Mouse (Mus musculus) cerebellum, adult 9-10 months (tissue): ENCODE measurements around the gene Fstl4.
A peak's percentile ranks its signal among the peaks of the same experiment; 100 is the strongest.

Experiments
- DNase-seq: peaks from one replicate; pipeline ENCODE4 v3.0.0; 2022

The Fstl4 gene

DNA sequence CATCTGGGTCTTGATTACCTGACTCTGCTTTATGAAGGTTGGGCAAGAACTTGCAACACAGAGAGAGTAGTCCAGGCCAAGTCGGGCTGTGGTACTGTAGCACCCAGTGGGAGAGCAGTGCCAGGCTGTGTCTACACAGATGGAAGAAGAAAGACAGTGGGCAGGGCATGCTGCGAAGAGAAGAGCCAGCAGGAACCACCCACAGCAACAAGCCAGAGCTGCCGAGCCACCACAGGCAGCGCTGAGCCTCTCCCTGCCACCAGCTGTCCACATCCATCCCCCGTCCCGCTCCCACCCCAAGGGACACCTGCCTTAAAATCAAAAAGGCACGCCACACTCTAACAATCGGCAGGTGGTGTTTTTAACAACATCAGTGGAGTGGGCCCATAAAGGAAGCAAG lies 332.9 kb downstream of the Fstl4 start:
- no peak for DNase-seq

DNA sequence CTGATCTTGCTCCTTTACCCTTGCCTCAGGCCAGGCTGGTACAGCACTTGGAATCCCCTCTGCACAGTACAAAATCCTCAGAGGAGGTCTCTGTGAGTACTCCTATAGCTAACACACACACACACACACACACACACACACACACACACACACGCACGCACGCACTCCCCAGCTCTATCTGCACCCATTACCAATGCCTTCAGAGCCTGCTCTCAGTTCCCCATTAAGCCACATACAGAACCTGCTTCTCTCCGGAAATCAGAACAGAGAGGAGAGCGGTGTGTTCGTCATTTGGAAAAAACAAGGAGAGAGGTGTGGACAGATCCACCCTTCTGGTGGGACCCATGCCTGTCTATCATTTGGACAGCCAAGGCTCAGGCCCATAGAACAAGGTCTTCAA lies 333.4 kb downstream of the Fstl4 start:
- no peak for DNase-seq

DNA sequence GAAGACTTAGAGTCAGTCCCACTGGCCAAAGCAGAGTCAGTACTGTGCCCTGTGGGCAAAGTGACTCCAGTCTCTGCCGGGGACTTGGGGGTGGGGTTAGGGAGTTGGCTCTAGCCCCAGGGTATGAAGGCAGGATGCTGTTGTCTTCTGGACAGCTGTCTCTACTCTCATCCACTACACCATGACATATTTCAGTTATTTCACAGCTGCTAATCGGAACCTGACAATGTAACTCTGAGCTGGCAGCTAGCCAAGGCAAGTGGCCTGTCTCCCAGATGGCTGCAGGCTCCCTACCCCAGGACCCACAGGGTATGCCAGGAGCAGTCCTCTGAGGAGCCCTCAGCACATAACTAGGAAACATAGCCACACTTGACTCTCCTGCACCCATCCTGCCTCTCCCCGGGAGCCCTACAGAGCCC lies 334.4 kb downstream of the Fstl4 start:
- peak; percentile 36 for DNase-seq

GRCm38 (mm10) chr11:53099322-53099721 lies 334.9 kb downstream of the Fstl4 start:
- peak; percentile 20 for DNase-seq

- no peak for DNase-seq
Measured at GRCm38 (mm10) chr11:53101732-53102131, 337.3 kb downstream of the Fstl4 start.

DNA sequence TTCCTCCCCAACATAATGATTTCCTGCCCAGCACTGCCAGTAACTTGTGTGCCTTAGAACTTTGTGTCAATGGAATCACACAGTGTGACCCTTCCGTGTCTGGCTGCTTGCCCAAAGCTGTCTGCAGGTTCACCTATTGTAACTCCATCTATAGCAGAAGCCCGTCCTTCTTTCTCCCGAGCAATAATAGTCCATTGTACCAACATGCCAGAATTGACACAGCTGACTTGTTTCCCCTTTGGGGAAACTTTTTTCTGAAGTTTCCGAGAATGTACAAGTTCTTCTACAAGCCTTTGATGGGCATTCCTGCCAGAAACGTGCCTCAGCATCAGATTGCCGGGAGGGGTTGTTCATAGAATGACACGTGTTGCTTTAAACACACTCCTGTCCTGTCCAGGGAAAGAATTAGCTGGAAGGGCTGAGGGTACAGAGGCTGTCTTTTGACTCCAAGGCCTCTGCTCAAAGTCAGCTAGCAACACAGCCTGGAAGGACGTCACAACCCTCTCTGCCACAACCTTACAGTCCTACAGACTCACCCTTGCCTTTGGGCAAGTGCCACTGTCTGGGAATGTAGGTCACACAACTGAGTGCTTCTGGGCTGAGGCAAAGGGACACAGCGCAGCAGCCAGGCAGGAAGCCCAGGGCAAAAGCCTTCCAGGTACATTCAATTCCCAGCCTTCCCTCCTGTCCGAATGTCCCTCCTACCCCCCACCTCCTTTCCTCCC lies 339.3 kb downstream of the Fstl4 start:
- DNase-seq, result no peak

- peak; percentile 72 for DNase-seq
Measured at GRCm38 (mm10) chr11:53107706-53108105, 343.3 kb downstream of the Fstl4 start.

- no peak for DNase-seq
Measured at GRCm38 (mm10) chr11:53108798-53109197, 344.4 kb downstream of the Fstl4 start.

DNA sequence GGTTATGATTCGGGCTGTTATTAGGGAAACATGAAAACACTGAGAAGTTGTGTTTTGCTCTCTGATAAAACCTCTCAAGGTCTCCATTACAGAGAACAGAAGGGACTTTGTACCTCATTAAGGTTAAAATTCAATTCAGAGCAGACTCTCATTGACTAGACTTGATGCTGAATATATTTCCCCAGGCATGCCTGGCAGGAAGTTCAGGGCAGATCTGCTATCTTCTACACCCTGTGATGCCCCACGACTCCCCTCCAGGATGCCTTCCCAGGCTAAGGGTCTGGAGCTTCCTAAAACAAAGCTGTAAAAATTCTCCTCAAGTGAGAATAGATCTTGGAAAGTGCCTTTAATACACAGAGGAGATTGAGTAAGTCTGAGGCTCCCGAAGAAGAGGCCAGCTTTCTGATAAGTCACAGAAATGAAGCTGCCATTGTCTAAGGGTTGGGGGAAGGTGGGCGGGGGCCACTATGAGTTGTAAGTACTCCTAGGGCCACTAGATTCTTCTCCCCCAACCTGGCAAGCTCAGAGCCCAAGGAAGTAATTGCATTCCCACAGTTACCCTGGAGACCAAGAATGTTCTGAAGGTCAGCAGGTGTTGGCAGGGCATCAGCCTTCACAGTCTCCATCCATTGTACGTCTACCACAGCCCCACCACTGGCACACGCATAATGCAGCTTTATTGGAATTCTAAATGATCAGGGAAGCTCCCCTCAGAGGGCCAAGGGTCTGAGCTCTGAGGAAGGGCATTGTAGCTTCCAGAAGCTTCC lies 345.4 kb downstream of the Fstl4 start:
- DNase-seq, result no peak

DNA sequence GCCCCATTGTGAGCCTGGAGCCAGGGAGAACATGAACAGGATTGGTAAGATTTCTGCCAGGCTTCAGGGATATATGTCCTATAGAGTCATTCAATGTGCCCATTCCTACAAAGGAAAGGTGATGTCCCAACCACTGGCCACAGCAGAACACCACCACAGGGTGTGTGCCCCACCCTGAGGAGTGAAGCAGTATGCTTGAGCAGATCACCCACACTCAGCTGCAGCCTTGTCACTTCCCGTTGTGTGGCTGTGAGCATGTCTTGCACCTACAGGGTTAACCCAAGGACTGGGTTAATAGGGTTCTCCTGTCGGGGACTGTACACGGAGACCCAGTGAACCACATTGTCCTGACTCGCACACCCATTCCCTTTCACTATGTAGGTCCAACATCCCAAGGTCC lies 351.3 kb downstream of the Fstl4 start:
- DNase-seq, result no peak

DNA sequence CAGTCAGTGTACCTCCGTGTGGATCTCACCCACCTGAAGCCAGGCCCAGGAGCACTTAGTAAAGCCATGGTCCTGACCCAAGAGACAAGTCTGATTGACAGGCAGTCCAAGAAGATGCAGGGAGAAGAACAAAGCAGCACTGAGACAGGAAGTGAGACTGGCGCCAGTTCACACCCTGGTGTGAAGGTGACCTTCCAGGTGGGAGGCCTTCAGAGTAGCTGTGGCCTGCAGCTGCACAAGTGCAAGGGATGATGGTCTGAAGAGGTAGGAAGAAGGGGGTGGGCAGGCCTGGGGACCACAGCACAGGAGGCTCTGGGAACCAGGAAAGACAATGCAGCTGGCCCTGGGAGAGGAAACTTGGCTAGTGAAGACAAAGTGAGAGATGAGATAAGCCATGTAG lies 351.9 kb downstream of the Fstl4 start:
- DNase-seq, result no peak

DNA sequence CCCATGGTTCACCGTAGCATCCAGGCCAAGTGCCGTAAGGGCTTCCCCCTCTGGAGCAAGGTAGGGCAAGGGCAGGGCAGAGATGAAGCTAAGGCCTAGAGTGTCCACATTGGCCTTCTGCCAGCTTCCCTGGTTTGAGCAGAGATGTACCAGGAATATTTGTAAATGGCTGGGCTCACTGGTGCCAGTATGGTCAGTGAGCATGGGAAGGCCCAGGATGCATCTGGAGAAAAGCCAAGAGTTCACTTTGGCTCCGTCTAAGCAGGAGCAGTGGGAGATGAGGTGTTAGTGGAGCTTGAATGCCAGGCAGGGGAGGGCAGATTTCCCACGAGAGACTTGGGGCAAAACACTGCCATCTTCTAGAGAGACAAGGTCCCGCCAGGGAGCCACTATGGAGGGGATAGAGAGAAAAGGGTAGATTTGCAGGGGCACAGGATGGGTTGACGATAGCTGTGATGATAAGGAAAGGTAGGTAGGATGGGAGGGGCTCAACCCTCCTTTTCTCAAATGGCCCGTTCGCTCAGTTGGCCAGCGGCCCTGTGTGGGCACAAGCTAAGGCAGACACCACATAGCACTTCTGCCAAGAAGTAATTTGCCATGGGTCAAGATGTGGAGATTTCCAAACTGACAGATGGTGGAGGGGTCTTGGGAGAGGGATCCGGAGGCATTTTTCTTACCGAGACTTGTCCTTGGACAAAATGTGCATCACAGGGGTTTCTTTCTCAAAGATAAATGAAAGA lies 354.0 kb downstream of the Fstl4 start:
- DNase-seq, result peak; percentile 61

DNA sequence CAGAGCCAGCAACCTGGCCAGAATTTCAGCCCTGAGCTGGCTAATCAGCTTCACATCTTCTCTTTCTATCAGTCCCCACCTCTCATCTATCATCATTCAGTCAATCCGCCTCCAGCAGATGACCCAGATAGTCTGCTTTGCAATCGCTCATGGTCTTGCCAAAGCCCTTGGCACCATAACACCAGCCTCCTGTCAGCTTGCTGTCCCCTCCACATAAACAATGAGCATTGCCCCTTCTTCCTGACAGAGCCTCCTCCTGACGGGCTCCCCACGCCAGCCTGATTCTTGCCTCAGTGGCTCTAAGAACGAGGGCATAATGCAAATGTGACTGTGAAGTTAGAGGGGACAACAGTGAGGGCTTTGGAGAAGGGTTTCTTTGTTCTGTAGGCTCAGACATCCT lies 355.5 kb downstream of the Fstl4 start:
- no peak for DNase-seq

DNA sequence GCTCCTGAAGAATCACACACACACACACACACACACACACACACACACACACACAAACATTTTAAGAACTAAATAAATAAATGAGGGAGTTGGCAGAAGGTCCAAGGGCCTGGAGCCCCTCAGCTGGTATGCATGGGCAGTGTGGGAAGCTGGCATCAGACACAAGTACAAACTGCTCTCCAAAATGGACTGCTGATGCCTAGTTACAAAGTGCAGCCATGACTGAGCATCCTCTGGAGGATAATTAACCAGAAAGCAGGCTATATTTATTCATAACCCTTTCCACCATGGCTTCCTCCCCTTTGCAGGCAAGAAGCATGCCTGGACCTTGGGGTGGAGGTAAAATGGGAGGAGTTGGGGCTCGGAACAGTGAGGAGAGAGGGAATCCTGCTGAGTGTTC lies 356.8 kb downstream of the Fstl4 start:
- DNase-seq, result no peak

- DNase-seq, result no peak
Measured at GRCm38 (mm10) chr11:53124799-53125198, 360.4 kb downstream of the Fstl4 start.

DNA sequence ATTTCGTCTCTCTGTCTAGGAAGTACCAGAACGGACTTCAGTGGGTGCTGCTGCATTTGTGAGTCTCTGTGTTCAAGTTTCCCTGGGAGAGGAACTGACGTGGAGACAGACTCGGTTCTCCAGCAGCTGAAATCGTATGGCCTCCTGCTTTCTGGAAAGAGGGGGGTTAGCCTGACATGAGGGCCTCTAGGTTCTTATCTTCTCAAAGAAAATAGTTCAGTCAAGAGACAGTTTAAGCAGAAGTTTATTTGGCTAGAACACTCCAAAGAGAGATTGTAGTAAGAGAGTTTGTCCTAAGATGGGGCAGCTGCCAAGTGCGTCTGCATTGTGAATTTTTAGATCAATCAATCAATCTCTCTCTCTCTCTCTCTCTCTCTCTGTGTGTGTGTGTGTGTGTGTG lies 362.2 kb downstream of the Fstl4 start:
- DNase-seq, result no peak

DNA sequence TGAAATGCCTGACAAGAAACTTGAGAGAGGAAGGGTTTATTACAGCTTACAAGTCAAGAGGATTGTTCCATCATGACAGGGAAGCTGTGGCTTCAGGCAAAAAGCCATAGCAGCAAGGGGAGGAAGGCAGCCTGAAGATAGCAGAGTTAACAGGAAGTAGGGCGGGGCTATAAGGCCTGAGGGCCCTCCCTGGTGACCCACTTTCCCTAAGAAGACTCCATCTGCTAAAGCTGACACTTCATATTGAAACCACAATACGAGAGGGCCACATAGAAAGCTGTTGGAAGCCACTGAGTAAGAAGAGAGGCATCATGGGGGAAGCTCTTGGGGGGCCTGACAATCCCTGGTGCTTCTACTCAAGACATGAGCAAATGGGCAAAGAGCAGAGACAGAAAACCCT lies 364.2 kb downstream of the Fstl4 start:
- no peak for DNase-seq

GRCm38 (mm10) chr11:53132406-53133035 lies 368.1 kb downstream of the Fstl4 start:
- DNase-seq, result no peak

GRCm38 (mm10) chr11:53136371-53136770 lies 371.9 kb downstream of the Fstl4 start:
- DNase-seq, result no peak

DNA sequence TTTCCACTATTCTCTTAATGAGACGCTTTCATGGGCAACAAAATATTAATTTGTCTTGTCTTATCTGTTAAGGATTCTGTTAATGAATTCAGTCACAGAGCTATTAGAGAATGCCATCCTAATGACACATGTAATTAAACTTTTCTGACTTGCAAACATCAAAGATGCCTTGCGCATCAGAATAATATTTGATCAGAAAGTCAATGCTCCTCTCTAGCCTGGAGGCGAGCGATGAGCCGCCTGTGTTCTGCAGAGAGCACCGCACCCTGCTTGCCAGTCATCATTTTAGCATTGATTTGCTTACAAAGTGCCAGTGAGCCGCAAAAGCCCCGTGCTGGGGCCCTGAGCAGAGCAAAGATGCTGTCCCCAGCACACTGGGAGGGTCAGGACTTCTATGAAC lies 372.9 kb downstream of the Fstl4 start:
- no peak for DNase-seq

DNA sequence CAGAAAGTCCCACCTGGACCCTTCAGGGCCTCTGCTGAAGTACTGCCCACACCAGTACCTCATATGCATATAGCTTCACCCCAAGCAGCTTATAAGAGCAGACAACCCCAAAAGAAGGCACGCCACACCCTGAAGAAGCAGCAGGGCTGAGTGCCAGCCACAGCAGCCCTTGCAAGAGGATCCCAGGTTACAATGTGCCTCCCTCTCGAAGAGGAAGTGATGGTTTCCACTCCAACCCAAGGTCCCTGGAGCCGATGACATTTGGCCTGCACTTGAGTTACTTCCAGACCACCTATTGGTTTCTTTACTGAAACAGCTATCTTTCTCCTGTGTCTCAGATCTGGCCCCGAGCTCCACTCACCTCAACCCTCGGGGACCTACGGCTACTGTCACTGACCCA lies 373.8 kb downstream of the Fstl4 start:
- DNase-seq, result no peak

DNA sequence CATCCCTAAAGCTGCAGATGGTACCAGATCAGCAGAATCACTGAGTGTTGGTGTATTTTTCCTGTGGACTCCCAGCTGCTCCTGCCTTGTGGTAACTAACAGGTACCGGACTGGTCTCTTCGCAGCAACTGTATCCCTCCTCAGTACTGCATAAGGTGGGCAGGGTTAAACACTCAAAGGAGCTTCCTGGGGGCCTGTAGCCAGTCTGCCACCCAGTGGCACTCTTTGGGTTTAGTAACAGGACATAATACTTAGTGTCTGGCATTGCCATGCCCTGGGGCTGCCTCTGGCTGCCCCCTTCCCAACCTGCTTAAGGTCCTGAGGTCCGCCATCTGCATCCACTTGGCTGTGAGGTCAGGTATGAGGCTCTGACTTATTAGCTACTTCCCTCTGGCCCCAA lies 375.2 kb downstream of the Fstl4 start:
- DNase-seq, result no peak

DNA sequence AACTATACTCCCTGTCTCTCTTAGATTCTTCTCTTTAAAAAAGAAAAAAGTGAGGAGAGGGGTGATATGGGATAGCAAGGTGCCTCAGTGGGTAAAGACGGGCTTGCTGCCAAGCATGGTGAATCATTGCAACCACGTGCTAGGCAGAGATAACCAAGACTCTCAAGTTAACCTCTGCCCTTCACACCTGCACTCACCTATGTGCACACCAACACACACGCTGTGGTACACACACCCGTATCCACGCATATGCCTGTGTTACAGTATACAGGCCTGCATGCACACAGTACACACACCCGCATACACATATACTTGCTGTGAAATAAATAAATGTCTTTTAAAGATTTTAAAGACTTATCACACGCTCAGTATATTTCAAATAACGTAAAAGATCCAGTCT lies 375.8 kb downstream of the Fstl4 start:
- no peak for DNase-seq
